Mouse (Mus musculus): Measurements from ENCODE around the gene Sox18. TPM values are rescaled to one million over a fixed set of nuclear protein-coding genes. Genes with fewer than 3 reads are reported as not detected.
A peak's percentile ranks its signal among the peaks of the same experiment; 100 is the strongest.

Sox18 gene
- total RNA-seq, 2 experiments from 2014 or later, result 14.4 to 15.6 TPM

DNA sequence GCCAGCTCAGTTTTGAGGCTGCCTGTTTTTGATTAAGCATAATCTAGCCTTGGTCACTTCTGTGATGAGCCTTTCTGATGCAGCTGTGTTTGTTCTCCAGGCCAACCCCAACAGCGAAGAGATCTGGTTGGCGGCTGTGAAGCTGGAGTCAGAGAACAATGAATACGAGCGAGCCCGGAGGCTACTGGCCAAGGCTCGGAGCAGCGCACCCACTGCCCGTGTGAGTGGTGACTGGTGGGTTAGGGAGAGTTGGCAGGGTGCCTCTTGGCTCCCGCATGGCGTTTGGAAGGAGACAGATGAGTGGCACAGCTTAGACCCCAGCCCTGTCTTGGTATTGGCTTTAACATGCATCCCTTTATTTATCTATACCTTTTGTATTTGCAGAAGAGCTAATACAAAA, 22.5 kb downstream of the Sox18 start:
- DNase-seq (ENCODE audit: low spot score in 2 of 2), result no peak

GRCm38 (mm10) chr2:181646626-181647472, 24.6 kb downstream of the Sox18 start:
- no peak for DNase-seq (ENCODE audit: low spot score in 2 of 2)

- DNase-seq (ENCODE audit: low spot score in 2 of 2), result no peak
Observed at GRCm38 (mm10) chr2:181645666-181646065, 25.8 kb downstream of the Sox18 start.

- no peak for DNase-seq (ENCODE audit: low spot score in 2 of 2)
Observed at GRCm38 (mm10) chr2:181644361-181644760, 27.1 kb downstream of the Sox18 start.

DNA sequence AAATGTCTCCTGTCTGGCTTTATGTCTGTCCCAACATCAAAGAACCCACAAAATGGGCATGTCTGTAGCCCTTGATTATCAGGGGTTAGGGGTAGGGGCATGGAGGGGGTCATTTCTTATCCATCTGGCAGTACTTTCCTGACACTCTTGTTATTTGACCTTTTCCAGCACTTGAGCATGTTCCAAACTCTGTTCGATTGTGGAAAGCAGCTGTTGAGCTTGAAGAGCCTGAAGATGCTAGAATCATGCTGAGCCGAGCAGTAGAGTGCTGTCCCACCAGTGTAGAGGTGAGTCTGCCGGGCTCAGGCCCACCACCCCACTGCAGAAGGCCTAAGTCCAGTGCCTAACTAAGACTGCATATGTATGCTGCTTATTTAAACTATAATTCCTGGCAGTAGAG, 35.6 kb downstream of the Sox18 start:
- DNase-seq (ENCODE audit: low spot score in 2 of 2), result no peak

GRCm38 (mm10) chr2:181632624-181633023, 38.8 kb downstream of the Sox18 start:
- peak; percentile 22 to 27 for DNase-seq (ENCODE audit: low spot score in 2 of 2)

GRCm38 (mm10) chr2:181628471-181628870, 43.0 kb downstream of the Sox18 start:
- DNase-seq (ENCODE audit: low spot score in 2 of 2), result no peak

GRCm38 (mm10) chr2:181623401-181623800, 48.0 kb downstream of the Sox18 start:
- DNase-seq (ENCODE audit: low spot score in 2 of 2), result peak in 1 of 2 experiments; percentile 37

Other genes with a start within 250 kb of the Sox18 start
- gene Zbtb46, start 212.2 kb downstream of the Sox18 start, total RNA-seq (2021), result 10 to 100 TPM; 11.2 to 14.0 TPM
- gene Abhd16b, start 178.4 kb downstream of the Sox18 start, total RNA-seq (2021), result not detected
- 10 to 100 TPM; 74.8 to 76.4 TPM for gene Tpd52l2, start 174.5 kb downstream of the Sox18 start, total RNA-seq (2021)
- gene Dnajc5, start 151.2 kb downstream of the Sox18 start, total RNA-seq (2021), result 100 to 1,000 TPM; 271 to 275 TPM
- gene Uckl1, start 86.7 kb downstream of the Sox18 start, total RNA-seq (2021), result 10 to 100 TPM; 52.0 to 53.1 TPM
- 10 to 100 TPM; 51.2 to 55.5 TPM for gene Prpf6, start 79.8 kb downstream of the Sox18 start, total RNA-seq (2021)
- gene Zfp512b, start 78.8 kb downstream of the Sox18 start, total RNA-seq (2021), result 100 to 1,000 TPM; 108 to 116 TPM
- 10 to 100 TPM; 14.6 to 19.5 TPM for gene Samd10, start 72.4 kb downstream of the Sox18 start, total RNA-seq (2021)
- gene Gm29797, start 14.6 kb downstream of the Sox18 start, total RNA-seq (2021), result not detected
- 10 to 100 TPM; 51.2 to 59.4 TPM for gene Tcea2, start 8.7 kb upstream of the Sox18 start, total RNA-seq (2021)
- gene Rgs19, start 22.3 kb upstream of the Sox18 start, total RNA-seq (2021), result 10 to 100 TPM; 41.5 to 44.4 TPM
- gene Lkaaear1, start 26.8 kb upstream of the Sox18 start, total RNA-seq (2021), result not detected
- 10 to 100 TPM; 52.9 to 54.1 TPM for gene Oprl1, start 43.4 kb upstream of the Sox18 start, total RNA-seq (2021)
- 10 to 100 TPM; 39.5 to 42.7 TPM for gene Myt1, start 91.7 kb upstream of the Sox18 start, total RNA-seq (2021)
- 10 to 100 TPM; 66.9 to 73.3 TPM for gene Pcmtd2, start 166.2 kb upstream of the Sox18 start, total RNA-seq (2021)
- 10 to 100 TPM; 29.6 to 33.9 TPM for gene Polr3k, start 192.7 kb upstream of the Sox18 start, total RNA-seq (2021)